Mouse (Mus musculus) urinary bladder, adult 18-20 months (tissue): ENCODE measurements around the gene Ppp2r5b.

Source experiments
- DNase-seq, 2 experiments: peaks; one replicate each; pipeline ENCODE4 v3.0.0; 2022; ENCODE audit warnings: low spot score in 2 of 2, mixed read lengths in 2 of 2

Gene Ppp2r5b

GRCm38 (mm10) chr19:6268670-6269132 lies 33.0 kb upstream of the Ppp2r5b start:
- no peak for DNase-seq

- DNase-seq, result peak; percentile 81 to 82
Observed at GRCm38 (mm10) chr19:6268170-6268528, 32.5 kb upstream of the Ppp2r5b start.

- no peak for DNase-seq
Observed at GRCm38 (mm10) chr19:6267306-6268169, 31.9 kb upstream of the Ppp2r5b start.

- DNase-seq, result no peak
Observed at GRCm38 (mm10) chr19:6265727-6266182, 30.1 kb upstream of the Ppp2r5b start.

GRCm38 (mm10) chr19:6264945-6265344 lies 29.3 kb upstream of the Ppp2r5b start:
- DNase-seq, result no peak

GRCm38 (mm10) chr19:6264200-6264599 lies 28.5 kb upstream of the Ppp2r5b start:
- peak in 1 of 2 experiments; percentile 43 for DNase-seq

- no peak for DNase-seq
Observed at GRCm38 (mm10) chr19:6262839-6263433, 27.3 kb upstream of the Ppp2r5b start.

GRCm38 (mm10) chr19:6262222-6262621 lies 26.6 kb upstream of the Ppp2r5b start:
- peak; percentile 41 to 56 for DNase-seq

GRCm38 (mm10) chr19:6261379-6261778 lies 25.7 kb upstream of the Ppp2r5b start:
- DNase-seq, result no peak

GRCm38 (mm10) chr19:6260946-6261345 lies 25.3 kb upstream of the Ppp2r5b start:
- DNase-seq, result no peak

GRCm38 (mm10) chr19:6260428-6260827 lies 24.8 kb upstream of the Ppp2r5b start:
- no peak for DNase-seq

GRCm38 (mm10) chr19:6253021-6253420 lies 17.3 kb upstream of the Ppp2r5b start:
- no peak for DNase-seq

- no peak for DNase-seq
Observed at GRCm38 (mm10) chr19:6247526-6248300, 12.0 kb upstream of the Ppp2r5b start.

- DNase-seq, result no peak
Observed at GRCm38 (mm10) chr19:6245806-6246205, 10.1 kb upstream of the Ppp2r5b start.

GRCm38 (mm10) chr19:6243226-6243625 lies 7.6 kb upstream of the Ppp2r5b start:
- no peak for DNase-seq

GRCm38 (mm10) chr19:6242281-6242680 lies 6.6 kb upstream of the Ppp2r5b start:
- DNase-seq, result peak; percentile 36 to 48

GRCm38 (mm10) chr19:6241274-6242107 lies 5.8 kb upstream of the Ppp2r5b start, which contains the start of gene Atg2a:
Gene Atg2a (plus strand): TSS chr19:6241668.
- peak; percentile 95 to 98 for DNase-seq

GRCm38 (mm10) chr19:6240725-6241124 lies 5.1 kb upstream of the Ppp2r5b start:
- DNase-seq, result no peak

GRCm38 (mm10) chr19:6240136-6240535 lies 4.5 kb upstream of the Ppp2r5b start:
- DNase-seq, result no peak

- no peak for DNase-seq
Observed at GRCm38 (mm10) chr19:6238740-6239139, 3.1 kb upstream of the Ppp2r5b start.

GRCm38 (mm10) chr19:6236842-6237241 lies 1.2 kb upstream of the Ppp2r5b start:
- DNase-seq, result no peak
